Mouse (Mus musculus) inflammation-experienced regulatory T-cells, adult 16 weeks (primary cell): ENCODE measurements around the gene Pdgfd. TPM values are rescaled to one million over a fixed set of nuclear protein-coding genes. Genes with fewer than 3 reads are reported as not detected.

Experiments used
- polyA plus RNA-seq: library from polyadenylated mRNA; unstranded; fragments of 100-300 nt; shearing (Covaris generic); gene quantifications from one replicate; pipeline ENCODE4 v1.2.1, GENCODE M21; 2017

Gene Pdgfd
- polyA plus RNA-seq: not detected

DNA sequence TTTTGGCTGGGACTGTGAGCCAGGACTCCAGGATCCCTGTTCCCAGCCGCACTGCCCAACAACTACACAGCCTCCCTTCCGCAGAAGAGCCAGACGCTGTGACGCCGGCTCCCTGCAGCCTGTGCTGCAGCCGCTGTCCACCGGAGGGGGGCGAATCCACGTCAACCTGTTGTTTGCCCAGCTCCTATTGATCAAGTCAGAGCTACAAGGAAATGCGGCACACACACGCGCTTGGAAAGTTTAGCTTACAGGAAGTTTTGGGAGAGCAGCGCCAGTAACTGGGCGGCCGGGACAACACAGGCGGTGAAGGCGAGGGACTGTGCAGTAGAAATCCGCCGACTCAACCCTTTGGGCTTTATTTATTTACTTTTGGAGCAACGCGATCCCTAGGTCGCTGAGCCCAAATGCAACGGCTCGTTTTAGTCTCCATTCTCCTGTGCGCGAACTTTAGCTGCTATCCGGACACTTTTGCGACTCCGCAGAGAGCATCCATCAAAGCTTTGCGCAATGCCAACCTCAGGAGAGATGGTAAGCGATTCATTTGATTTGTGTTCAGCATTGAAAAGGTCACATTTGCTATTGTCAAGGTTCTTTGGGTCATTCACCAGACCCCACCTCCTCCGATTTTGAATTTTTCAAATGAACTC, at the start of gene Pdgfd:
Gene Pdgfd (plus strand): TSS at position 194 of the 647 bp plus-strand sequence.

DNA sequence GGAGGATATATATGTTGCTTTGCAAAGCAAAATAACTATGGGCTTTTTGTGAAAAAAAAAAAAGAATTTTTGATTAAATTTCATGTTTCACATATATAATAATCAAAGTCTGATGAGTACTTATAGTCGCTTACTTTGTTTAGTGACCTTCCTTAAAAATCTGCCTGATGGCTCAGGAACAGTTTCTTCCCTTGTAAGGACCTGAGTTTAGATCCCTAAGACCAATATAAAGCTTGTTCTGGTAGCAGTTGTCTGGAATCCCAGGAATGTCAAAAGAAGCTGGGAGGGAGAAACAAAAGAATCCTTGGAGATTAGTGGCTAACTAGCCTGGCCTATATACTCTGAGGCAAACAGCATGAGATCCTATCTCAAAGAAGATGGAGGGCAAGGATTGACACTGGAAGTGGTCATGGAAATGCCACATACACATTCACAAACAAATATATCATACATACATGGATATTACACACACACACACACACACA, 101.5 kb downstream of the Pdgfd start, which contains the start of gene Ddi1:
Gene Ddi1 (minus strand): TSS at position 51 of the 485 bp plus-strand sequence.

Other genes starting within 250 kb of the Pdgfd start
- gene Ddi1, start 101.3 kb downstream of the Pdgfd start, polyA plus RNA-seq: not detected